Mouse (Mus musculus): ENCODE measurements at regions not wholly inside any gene's neighbourhood (a gene's known extent, or its start where the extent isn't known, plus 50 kb on each side); places are given as distances from the start of the nearest gene placed in this dataset.

- DNase-seq (ENCODE audit: extremely low spot score, low spot score) = peak; percentile 19
- H3K27me3 ChIP-seq (ENCODE audit: poor library complexity, severe bottlenecking) = no peaks in the 10 kb centered on the region; the same call in 1 of the 2 replicates
- no peak overlapping the region for H3K27ac ChIP-seq
- peaks cover 7% of the 10 kb centered on the region for H3K4me1 ChIP-seq
- 52% methylated on average over 4 of the region's 4 CpGs for WGBS
- H3K4me3 ChIP-seq = no peak overlapping the region
- no peaks in the 10 kb centered on the region for H3K36me3 ChIP-seq (replicated peaks)
- no peaks in the 10 kb centered on the region for H3K9me3 ChIP-seq
Measured at GRCm38 (mm10) chr8:41713634-41714330, 296.9 kb upstream of the Frg1 start.

GRCm38 (mm10) chr8:41703927-41704924, 287.4 kb upstream of the Frg1 start:
- 71% methylated on average over 9 of the region's 9 CpGs for WGBS
- no peaks in the 10 kb centered on the region for H3K4me1 ChIP-seq
- no peaks in the 10 kb centered on the region for H3K36me3 ChIP-seq (replicated peaks)
- H3K27ac ChIP-seq = no peak overlapping the region
- no peak for DNase-seq (ENCODE audit: extremely low spot score, low spot score)
- H3K4me3 ChIP-seq = no peak overlapping the region
- H3K9me3 ChIP-seq = no peaks in the 10 kb centered on the region
- no peaks in the 10 kb centered on the region for H3K27me3 ChIP-seq (ENCODE audit: poor library complexity, severe bottlenecking)
